Mouse (Mus musculus) stomach, embryonic 15.5 days (tissue): Measurements from ENCODE around the gene Vmn1r88. TPM values are rescaled to one million over a fixed set of nuclear protein-coding genes. Genes with fewer than 3 reads are reported as not detected.
"Not testable (repeated sequence)": the region's sequence is repeated elsewhere in the genome, so short reads cannot be mapped to it uniquely, and the experiment has no call there.

Experiments used
- ATAC-seq: fragments of 200-750 bp; cut with Nextera tagmentation; 2 replicates; pipeline ENCODE4 v1.8.0; 2017; ENCODE audit warnings: low read depth, moderate number of reproducible peaks, moderate TSS enrichment; ENCODE audit not compliant: insufficient read depth, low FRiP score
- H3K27ac ChIP-seq: fragments of 300-500 bp; sonication (generic); 2 replicates; pipeline ENCODE4 v1.5.1; 2015; ENCODE audit warnings: mild to moderate bottlenecking, inconsistent platforms
- H3K27me3 ChIP-seq: fragments of 300-500 bp; sonication (generic); replicated peaks from 2 replicates; pipeline ENCODE4 v1.6.1; 2015; ENCODE audit warnings: inconsistent platforms
- H3K36me3 ChIP-seq: fragments of 300-500 bp; sonication (generic); 2 replicates; pipeline ENCODE4 v1.6.1; 2015; ENCODE audit warnings: inconsistent platforms
- H3K4me1 ChIP-seq: fragments of 300-500 bp; sonication (generic); 2 replicates; pipeline ENCODE4 v1.6.1; 2015; ENCODE audit warnings: inconsistent platforms
- H3K4me2 ChIP-seq: fragments of 300-500 bp; sonication (generic); 2 replicates; pipeline ENCODE4 v1.6.1; 2015; ENCODE audit warnings: mild to moderate bottlenecking, inconsistent platforms
- H3K4me3 ChIP-seq: fragments of 300-500 bp; sonication (generic); replicated peaks from 2 replicates; pipeline ENCODE4 v1.5.1; 2015; ENCODE audit warnings: inconsistent platforms
- H3K9ac ChIP-seq: fragments of 300-500 bp; sonication (generic); 2 replicates; pipeline ENCODE4 v1.6.1; 2015; ENCODE audit warnings: inconsistent platforms
- H3K9me3 ChIP-seq: fragments of 300-500 bp; sonication (generic); 2 replicates; pipeline ENCODE4 v1.6.1; 2016; ENCODE audit warnings: inconsistent platforms
- WGBS: fragments of 180-500 bp; shearing (Covaris S2); methylation state at CpG from one replicate; pipeline ENCODE4 v1.1.7; 2015; 5-methylcytosine and 5-hydroxymethylcytosine counted together
- polyA plus RNA-seq: library from polyadenylated mRNA; unstranded; fragments of >200 nt; fragmentation: Nextera tagmentation; extraction: Ambion mirVana; gene quantifications from 2 replicates; pipeline ENCODE4 v1.2.1, GENCODE M21; 2015

The Vmn1r88 gene
- 0.01 TPM in 1 of 2 replicates, not detected in the other for polyA plus RNA-seq

- Histone ChIP-seq H3K4me3 (no peak within 1 kb of the TSS), H3K27me3 (no peaks in the 10 kb centered on the region), H3K9me3 (no peaks in the 10 kb centered on the region), H3K9ac (no peak within 1 kb of the TSS), H3K36me3 (no peaks in the 10 kb centered on the region), H3K4me2 (no peak within 1 kb of the TSS), H3K4me1 (no peaks in the 10 kb centered on the region), H3K27ac (no peak within 1 kb of the TSS)
- no peak for ATAC-seq
Observed at GRCm38 (mm10) chr7:13159268-13159667, at the start of gene Vmn1r88. Gene Vmn1r88 (plus strand): TSS chr7:13159568.

- H3K36me3 ChIP-seq = no peaks in the 10 kb centered on the region
- H3K9ac ChIP-seq = no peak within 1 kb of the TSS
- H3K27ac ChIP-seq = no peak within 1 kb of the TSS
- no peaks in the 10 kb centered on the region for H3K9me3 ChIP-seq
- no peaks in the 10 kb centered on the region for H3K27me3 ChIP-seq
- H3K4me1 ChIP-seq = no peaks in the 10 kb centered on the region
- no peak within 1 kb of the TSS for H3K4me2 ChIP-seq
- no peak for ATAC-seq
- H3K4me3 ChIP-seq = no peak within 1 kb of the TSS
Observed at GRCm38 (mm10) chr7:13119817-13120216, 39.6 kb upstream of the Vmn1r88 start, which contains the start of gene Vmn1r86. Gene Vmn1r86 (minus strand): TSS chr7:13119917.

GRCm38 (mm10) chr7:13123554-13124153, 35.7 kb upstream of the Vmn1r88 start:
- not testable (repeated sequence) for H3K4me1 ChIP-seq, H3K27me3 ChIP-seq, H3K9ac ChIP-seq, H3K36me3 ChIP-seq, H3K27ac ChIP-seq, H3K9me3 ChIP-seq
- Histone ChIP-seq H3K4me2 (peak overlapping the region; percentile 43), H3K4me3 (peak overlapping the region; percentile 21; the same call in 1 of the 2 replicates)
- WGBS = under 1% methylated on average over 21 of the region's 34 CpGs
- peak; percentile 88 for ATAC-seq

GRCm38 (mm10) chr7:13131856-13132255, 27.5 kb upstream of the Vmn1r88 start:
- Histone ChIP-seq H3K4me1 (no peaks in the 10 kb centered on the region), H3K27ac (no peak overlapping the region), H3K4me3 (no peak overlapping the region), H3K36me3 (no peaks in the 10 kb centered on the region), H3K9ac (no peak overlapping the region), H3K4me2 (no peak overlapping the region), H3K27me3 (no peaks in the 10 kb centered on the region), H3K9me3 (no peaks in the 10 kb centered on the region)
- no peak for ATAC-seq
- WGBS = 86% methylated on average over 2 of the region's 2 CpGs

GRCm38 (mm10) chr7:13137340-13137739, 22.0 kb upstream of the Vmn1r88 start:
- no peak overlapping the region for H3K4me2 ChIP-seq
- no peaks in the 10 kb centered on the region for H3K9me3 ChIP-seq
- H3K9ac ChIP-seq = no peak overlapping the region
- no peaks in the 10 kb centered on the region for H3K27me3 ChIP-seq
- H3K27ac ChIP-seq = no peak overlapping the region
- H3K36me3 ChIP-seq = no peaks in the 10 kb centered on the region
- H3K4me3 ChIP-seq = no peak overlapping the region
- ATAC-seq = no peak
- no peaks in the 10 kb centered on the region for H3K4me1 ChIP-seq

GRCm38 (mm10) chr7:13140057-13140456, 19.3 kb upstream of the Vmn1r88 start, which contains the start of gene Vmn1r87:
Gene Vmn1r87 (minus strand): TSS chr7:13140157.
- Histone ChIP-seq H3K4me1 (no peaks in the 10 kb centered on the region), H3K4me3 (no peak within 1 kb of the TSS), H3K9ac (no peak within 1 kb of the TSS), H3K27me3 (no peaks in the 10 kb centered on the region), H3K4me2 (no peak within 1 kb of the TSS), H3K27ac (no peak within 1 kb of the TSS), H3K9me3 (no peaks in the 10 kb centered on the region), H3K36me3 (no peaks in the 10 kb centered on the region)
- 56% methylated on average over 1 of the region's 1 CpGs for WGBS
- ATAC-seq = no peak

GRCm38 (mm10) chr7:13212720-13213119, 53.4 kb downstream of the Vmn1r88 start, which contains the start of gene Vmn1r89:
Gene Vmn1r89 (plus strand): TSS chr7:13213020.
- no peaks in the 10 kb centered on the region for H3K9me3 ChIP-seq
- no peak for ATAC-seq
- H3K4me2 ChIP-seq = no peak within 1 kb of the TSS
- H3K4me1 ChIP-seq = no peaks in the 10 kb centered on the region
- H3K36me3 ChIP-seq = no peaks in the 10 kb centered on the region
- no peaks in the 10 kb centered on the region for H3K27me3 ChIP-seq
- H3K27ac ChIP-seq = no peak within 1 kb of the TSS
- H3K9ac ChIP-seq = no peak within 1 kb of the TSS
- H3K4me3 ChIP-seq = no peak within 1 kb of the TSS

Other genes starting within 250 kb of the Vmn1r88 start
- gene Rps5, start 237.3 kb upstream of the Vmn1r88 start, polyA plus RNA-seq = 988 and 1,049 TPM in 2 replicates
- gene Rnf225, start 232.2 kb upstream of the Vmn1r88 start, polyA plus RNA-seq = 1.0 and 1.3 TPM in 2 replicates
- 8.9 and 10.3 TPM in 2 replicates for gene Zfp324, start 193.7 kb upstream of the Vmn1r88 start, polyA plus RNA-seq
- gene Zfp446, start 181.7 kb upstream of the Vmn1r88 start, polyA plus RNA-seq = 6.9 and 8.4 TPM in 2 replicates
- 0.64 and 1.8 TPM in 2 replicates for gene Slc27a5, start 161.4 kb upstream of the Vmn1r88 start, polyA plus RNA-seq
- 216 and 252 TPM in 2 replicates for gene Trim28, start 160.5 kb upstream of the Vmn1r88 start, polyA plus RNA-seq
- gene Zbtb45, start 149.5 kb upstream of the Vmn1r88 start, polyA plus RNA-seq = 20.4 and 21.9 TPM in 2 replicates
- gene Chmp2a, start 124.8 kb upstream of the Vmn1r88 start, polyA plus RNA-seq = 161 and 167 TPM in 2 replicates
- gene Ube2m, start 121.3 kb upstream of the Vmn1r88 start, polyA plus RNA-seq = 105 and 107 TPM in 2 replicates
- 2.7 and 3.0 TPM in 2 replicates for gene Mzf1, start 104.8 kb upstream of the Vmn1r88 start, polyA plus RNA-seq
- gene Vmn1r85, start 64.4 kb upstream of the Vmn1r88 start, polyA plus RNA-seq = not detected in 2 replicates
- not detected in 2 replicates for gene Vmn1r86, start 39.7 kb upstream of the Vmn1r88 start, polyA plus RNA-seq
- not detected in 2 replicates for gene Vmn1r87, start 19.4 kb upstream of the Vmn1r88 start, polyA plus RNA-seq
- gene Vmn1r89, start 53.5 kb downstream of the Vmn1r88 start, polyA plus RNA-seq = not detected in 2 replicates
- gene Lig1, start 117.7 kb downstream of the Vmn1r88 start, polyA plus RNA-seq = 94.6 and 97.4 TPM in 2 replicates
- 7.3 and 9.3 TPM in 2 replicates for gene Zswim9, start 119.2 kb downstream of the Vmn1r88 start, polyA plus RNA-seq
- gene Pla2g4c, start 165.1 kb downstream of the Vmn1r88 start, polyA plus RNA-seq = 0.95 and 1.1 TPM in 2 replicates
- not detected in 2 replicates for gene Cabp5, start 238.6 kb downstream of the Vmn1r88 start, polyA plus RNA-seq